Mouse (Mus musculus) thymus, adult 2 months (tissue): ENCODE data around the gene Shank1. TPM values are rescaled to one million over a fixed set of nuclear protein-coding genes. Genes with fewer than 3 reads are reported as not detected.

Experiments used
- DNase-seq: peaks from one replicate; pipeline ENCODE4 v3.0.0; 2021
- H3K27ac ChIP-seq: fragments of 200-500 bp; 2 replicates; pipeline ENCODE4 v1.5.1; 2012; ENCODE audit warnings: low read length, control low read depth; ENCODE audit not compliant: control insufficient read depth, insufficient read depth
- H3K27me3 ChIP-seq: fragments of 200-500 bp; 2 replicates; pipeline ENCODE4 v1.6.1; 2012; ENCODE audit warnings: mild to moderate bottlenecking, low read length, moderate library complexity, mixed read lengths; ENCODE audit not compliant: control insufficient read depth, insufficient read depth
- H3K36me3 ChIP-seq: fragments of 200-500 bp; 2 replicates; pipeline ENCODE4 v1.6.1; 2012; ENCODE audit warnings: mild to moderate bottlenecking, low read length, moderate library complexity; ENCODE audit not compliant: control insufficient read depth, insufficient read depth
- H3K4me1 ChIP-seq: fragments of 200-500 bp; replicated peaks from 2 replicates; pipeline ENCODE4 v1.6.1; 2012; ENCODE audit warnings: low read length; ENCODE audit not compliant: control insufficient read depth, insufficient read depth
- H3K4me3 ChIP-seq: fragments of 200-500 bp; 2 replicates; pipeline ENCODE4 v1.5.1; 2012; ENCODE audit warnings: mild to moderate bottlenecking, low read length, control low read depth, moderate library complexity; ENCODE audit not compliant: control insufficient read depth, insufficient read depth
- CTCF ChIP-seq: fragments of 200-500 bp; IDR thresholded peaks from 2 replicates; pipeline ENCODE4 v1.5.1; 2012; ENCODE audit warnings: mild to moderate bottlenecking, control low read depth, low read length, moderate library complexity, borderline replicate concordance; ENCODE audit not compliant: control insufficient read depth, poor library complexity, insufficient read depth; ENCODE audit errors: extremely low read depth
- POLR2A ChIP-seq: fragments of 200-500 bp; IDR thresholded peaks from 2 replicates; pipeline ENCODE4 v1.6.1; 2012; ENCODE audit warnings: mild to moderate bottlenecking, low read length, control low read depth, moderate library complexity; ENCODE audit not compliant: control insufficient read depth, poor library complexity, insufficient read depth; ENCODE audit errors: extremely low read depth
- WGBS: fragments of 180-500 bp; shearing (Covaris S2); methylation state at CpG from one replicate; pipeline ENCODE4 v1.1.7; 2018; 5-methylcytosine and 5-hydroxymethylcytosine counted together
- polyA plus RNA-seq: library from polyadenylated mRNA; depleted of rRNA; stranded (reverse); fragments of >200 nt; gene quantifications from 2 replicates; pipeline ENCODE4 v1.2.3, GENCODE M21; 2012; rRNA removed

Shank1 gene
- polyA plus RNA-seq, 1 experiment = 1.9 TPM

DNA sequence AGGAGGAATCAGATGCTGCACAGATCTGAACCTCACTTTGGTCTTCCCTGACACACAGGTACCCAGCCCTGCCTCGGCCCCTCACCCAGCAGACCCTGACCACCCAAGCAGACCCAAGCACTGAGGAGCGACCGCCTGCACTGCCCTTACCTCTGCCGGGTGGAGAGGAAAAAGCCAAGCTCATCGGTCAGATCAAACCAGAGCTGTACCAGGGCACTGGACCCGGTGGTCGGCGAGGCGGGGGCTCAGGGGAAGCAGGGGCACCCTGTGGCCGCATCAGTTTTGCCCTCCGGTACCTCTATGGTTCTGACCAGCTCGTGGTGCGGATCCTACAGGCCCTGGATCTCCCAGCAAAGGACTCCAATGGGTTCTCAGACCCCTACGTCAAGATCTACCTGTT is 82.3 kb downstream of the Shank1 start:
- no peak for DNase-seq
- H3K4me1 ChIP-seq = no peaks in the 10 kb centered on the region
- WGBS = 90% methylated on average over 14 of the region's 14 CpGs
- no peak for TF ChIP-seq POLR2A
- TF ChIP-seq CTCF = no peak
- no peaks in the 10 kb centered on the region for H3K27me3 ChIP-seq
- no peaks in the 10 kb centered on the region for H3K36me3 ChIP-seq
- no peak overlapping the region for H3K27ac ChIP-seq
- no peak overlapping the region for H3K4me3 ChIP-seq

DNA sequence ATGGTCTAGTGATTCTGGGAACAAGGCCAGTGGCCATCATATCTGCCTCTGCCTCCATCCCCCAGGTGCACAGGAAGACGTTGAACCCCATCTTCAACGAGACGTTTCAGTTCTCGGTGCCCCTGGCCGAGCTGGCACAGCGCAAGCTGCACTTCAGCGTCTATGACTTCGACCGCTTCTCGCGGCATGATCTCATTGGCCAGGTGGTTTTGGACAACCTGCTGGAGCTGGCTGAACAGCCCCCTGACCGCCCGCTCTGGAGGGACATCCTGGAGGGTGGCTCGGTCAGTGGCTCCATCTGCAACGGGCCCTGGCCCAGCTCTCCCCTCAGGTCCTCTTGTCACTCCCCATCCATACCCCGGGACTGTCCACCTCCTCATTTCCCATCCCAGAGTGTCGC is 83.2 kb downstream of the Shank1 start:
- Histone ChIP-seq H3K27ac (no peak overlapping the region), H3K4me3 (no peak overlapping the region), H3K27me3 (no peaks in the 10 kb centered on the region), H3K4me1 (no peaks in the 10 kb centered on the region), H3K36me3 (no peaks in the 10 kb centered on the region)
- TF ChIP-seq POLR2A (no peak), CTCF (no peak)
- 92% methylated on average over 17 of the region's 17 CpGs for WGBS
- no peak for DNase-seq

DNA sequence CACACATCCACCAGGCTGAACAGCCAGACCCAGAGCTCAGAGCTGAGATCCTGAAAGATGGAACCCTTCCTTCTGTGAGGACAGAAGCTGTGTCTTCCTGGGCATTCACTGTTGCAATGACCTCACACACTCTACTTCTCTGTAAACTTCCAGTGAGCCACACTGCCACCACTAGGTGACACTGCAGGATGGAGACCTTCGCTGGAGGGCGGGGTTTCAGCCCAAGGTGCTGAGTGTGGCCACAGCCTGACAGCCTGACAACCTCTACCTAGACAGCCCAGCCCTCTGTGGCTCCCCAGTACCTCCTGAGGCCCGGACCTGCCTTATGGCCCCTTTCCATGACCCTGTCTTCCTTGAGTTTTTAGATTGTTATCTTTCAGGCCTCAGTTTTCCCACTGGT is 88.5 kb downstream of the Shank1 start:
- Histone ChIP-seq H3K4me3 (no peak overlapping the region), H3K36me3 (no peaks in the 10 kb centered on the region), H3K27ac (no peak overlapping the region), H3K4me1 (no peaks in the 10 kb centered on the region), H3K27me3 (no peaks in the 10 kb centered on the region)
- 14% methylated on average over 3 of the region's 3 CpGs for WGBS
- peak; percentile 70 for DNase-seq
- TF ChIP-seq POLR2A = no peak
- TF ChIP-seq CTCF = 0 out of 2 replicates have a peak, but pooled peaks have one; percentile 29

DNA sequence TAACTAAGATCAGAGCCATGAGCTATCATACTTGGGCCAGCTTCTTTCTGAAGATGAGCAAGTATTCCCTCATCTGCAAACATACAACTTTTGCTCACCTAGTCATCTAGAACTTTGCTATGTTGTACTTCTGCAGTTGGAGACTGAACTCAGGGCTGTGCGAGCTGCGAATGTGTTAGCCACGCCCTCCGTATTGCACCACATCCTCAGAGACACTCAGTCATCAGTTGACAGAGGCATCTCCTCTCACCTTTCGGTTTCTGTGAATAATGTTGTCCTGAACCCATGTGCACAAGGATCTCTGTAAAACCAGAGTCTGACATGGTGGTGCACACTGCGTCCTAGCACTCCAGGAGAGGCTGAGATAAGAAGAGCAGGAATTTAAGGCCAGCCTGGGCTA is 91.6 kb downstream of the Shank1 start:
- DNase-seq = no peak
- no peak overlapping the region for H3K27ac ChIP-seq
- 25% methylated on average over 6 of the region's 6 CpGs for WGBS
- no peaks in the 10 kb centered on the region for H3K36me3 ChIP-seq
- H3K4me3 ChIP-seq = no peak overlapping the region
- H3K27me3 ChIP-seq = no peaks in the 10 kb centered on the region
- H3K4me1 ChIP-seq = peaks cover 4% of the 10 kb centered on the region; the same call in 1 of the 2 replicates
- TF ChIP-seq POLR2A (no peak), CTCF (no peak)

DNA sequence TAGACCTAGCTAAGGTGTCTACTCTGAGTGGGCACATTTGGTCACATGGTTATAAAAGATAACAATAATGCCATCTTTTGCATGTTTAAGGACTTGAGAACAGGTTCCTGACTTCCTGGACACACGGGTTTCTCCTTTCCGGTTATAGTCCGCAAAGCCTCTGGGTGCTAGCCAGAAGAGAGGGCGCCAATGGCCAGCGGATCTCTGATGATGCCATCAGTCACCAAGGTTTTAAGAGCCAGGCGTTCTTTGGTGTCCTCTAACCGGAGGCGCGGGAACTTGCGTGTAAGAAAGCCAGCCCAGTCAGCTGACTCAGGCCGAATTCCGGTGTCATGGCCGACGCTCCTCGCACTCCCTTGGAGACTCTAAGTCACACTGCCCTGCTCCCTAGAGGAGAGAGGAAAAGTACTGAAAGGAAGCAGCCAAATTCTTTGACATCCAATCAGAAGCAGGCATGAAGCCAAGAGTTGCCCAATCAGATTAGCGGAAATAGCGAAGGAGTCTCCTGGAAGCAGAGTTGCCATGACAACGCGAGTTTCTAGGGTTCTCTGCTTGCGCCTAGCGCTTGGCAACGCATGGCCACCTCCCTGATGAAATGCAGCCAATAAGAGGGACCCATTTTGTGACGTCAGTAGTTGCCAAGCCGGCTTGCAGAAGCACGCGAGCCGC is 95.4 kb downstream of the Shank1 start:
- Histone ChIP-seq H3K27ac (no peak overlapping the region), H3K4me1 (peaks cover 4% of the 10 kb centered on the region; the same call in 1 of the 2 replicates), H3K36me3 (no peaks in the 10 kb centered on the region), H3K4me3 (peak overlapping the region; percentile 1; the same call in 1 of the 2 replicates), H3K27me3 (no peaks in the 10 kb centered on the region)
- WGBS = 3% methylated on average over 27 of the region's 27 CpGs
- peak; percentile 84 for DNase-seq
- TF ChIP-seq CTCF (no peak), POLR2A (no peak)

DNA sequence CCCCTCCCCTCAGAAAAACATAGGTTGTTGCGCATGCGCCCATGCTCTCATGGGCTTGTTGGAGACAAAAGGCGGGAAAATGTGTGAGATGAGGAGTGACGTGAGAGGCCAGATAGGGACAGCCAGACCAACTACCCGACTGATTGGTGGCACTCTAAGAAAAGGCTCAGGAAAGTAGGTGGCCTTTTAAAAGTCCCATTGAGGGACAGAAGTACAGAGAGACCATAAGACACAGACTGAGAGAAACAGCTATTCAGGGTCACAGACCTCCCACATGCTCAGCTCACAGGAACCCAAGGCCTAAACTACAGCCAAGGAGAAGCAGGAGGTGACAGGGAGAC is 95.9 kb downstream of the Shank1 start:
- no peak for TF ChIP-seq POLR2A
- TF ChIP-seq CTCF = no peak
- Histone ChIP-seq H3K36me3 (no peaks in the 10 kb centered on the region), H3K27ac (no peak overlapping the region), H3K4me1 (peaks cover 4% of the 10 kb centered on the region; the same call in 1 of the 2 replicates), H3K27me3 (no peaks in the 10 kb centered on the region), H3K4me3 (no peak overlapping the region)
- WGBS = 8% methylated on average over 5 of the region's 5 CpGs
- DNase-seq = no peak

Other genes starting within 250 kb of the Shank1 start
- gene Klk1b21, start 207.9 kb upstream of the Shank1 start, polyA plus RNA-seq = 0.32 TPM in 1 of 2 replicates, not detected in the other
- gene Klk1b22, start 197.6 kb upstream of the Shank1 start, polyA plus RNA-seq = 0.27 and 0.70 TPM in 2 replicates
- 0.46 and 0.86 TPM in 2 replicates for gene Klk1b16, start 173.5 kb upstream of the Shank1 start, polyA plus RNA-seq
- gene Klk1b24, start 122.0 kb upstream of the Shank1 start, polyA plus RNA-seq = 0.15 and 0.27 TPM in 2 replicates
- 0.75 and 0.97 TPM in 2 replicates for gene Klk1b3, start 112.1 kb upstream of the Shank1 start, polyA plus RNA-seq
- gene Klk1b4, start 102.8 kb upstream of the Shank1 start, polyA plus RNA-seq = 0.71 and 1.7 TPM in 2 replicates
- 0.18 and 0.44 TPM in 2 replicates for gene Klk1b5, start 94.3 kb upstream of the Shank1 start, polyA plus RNA-seq
- gene Klk1, start 84.9 kb upstream of the Shank1 start, polyA plus RNA-seq = 21.7 and 27.1 TPM in 2 replicates
- not detected in 2 replicates for gene Gm36864, start 74.1 kb upstream of the Shank1 start, polyA plus RNA-seq
- 2.4 and 3.6 TPM in 2 replicates for gene 1700028J19Rik, start 63.6 kb upstream of the Shank1 start, polyA plus RNA-seq
- gene 2410002F23Rik, start 63.5 kb upstream of the Shank1 start, polyA plus RNA-seq = 173 and 177 TPM in 2 replicates
- 0.16 and 0.24 TPM in 2 replicates for gene Acp4, start 52.9 kb upstream of the Shank1 start, polyA plus RNA-seq
- 1.1 TPM in 1 of 2 replicates, not detected in the other for gene Gm15517, start 48.8 kb upstream of the Shank1 start, polyA plus RNA-seq
- 2.3 and 3.1 TPM in 2 replicates for gene Clec11a, start 3.4 kb upstream of the Shank1 start, polyA plus RNA-seq
- gene Syt3, start 73.8 kb downstream of the Shank1 start, polyA plus RNA-seq = 2.5 and 2.7 TPM in 2 replicates
- 1.8 and 2.1 TPM in 2 replicates for gene 1700008O03Rik, start 75.6 kb downstream of the Shank1 start, polyA plus RNA-seq
- 0.84 and 1.4 TPM in 2 replicates for gene Lrrc4b, start 118.8 kb downstream of the Shank1 start, polyA plus RNA-seq
- 0.32 and 1.6 TPM in 2 replicates for gene Aspdh, start 155.1 kb downstream of the Shank1 start, polyA plus RNA-seq
- 107 and 142 TPM in 2 replicates for gene Josd2, start 157.7 kb downstream of the Shank1 start, polyA plus RNA-seq
- 378 and 406 TPM in 2 replicates for gene Emc10, start 186.3 kb downstream of the Shank1 start, polyA plus RNA-seq
- 7.8 and 9.4 TPM in 2 replicates for gene Fam71e1, start 186.3 kb downstream of the Shank1 start, polyA plus RNA-seq
- gene Mybpc2, start 214.4 kb downstream of the Shank1 start, polyA plus RNA-seq = 0.53 and 0.55 TPM in 2 replicates
- 40.3 and 43.3 TPM in 2 replicates for gene Spib, start 221.8 kb downstream of the Shank1 start, polyA plus RNA-seq
- gene Pold1, start 238.6 kb downstream of the Shank1 start, polyA plus RNA-seq = 208 and 235 TPM in 2 replicates
- 302 and 308 TPM in 2 replicates for gene Nr1h2, start 243.7 kb downstream of the Shank1 start, polyA plus RNA-seq